Mouse (Mus musculus) forelimb bud, embryonic 11.5 days (tissue): Measurements from ENCODE around the gene Hccs.
A peak's percentile ranks its signal among the peaks of the same experiment; 100 is the strongest.
"Not testable (repeated sequence)": the region's sequence is repeated elsewhere in the genome, so short reads cannot be mapped to it uniquely, and the experiment has no call there.

Source experiments
- DNase-seq: peaks from one replicate; pipeline ENCODE4 v3.0.0-alpha.2; 2012; ENCODE audit warnings: low read depth, low spot score

Gene Hccs

DNA sequence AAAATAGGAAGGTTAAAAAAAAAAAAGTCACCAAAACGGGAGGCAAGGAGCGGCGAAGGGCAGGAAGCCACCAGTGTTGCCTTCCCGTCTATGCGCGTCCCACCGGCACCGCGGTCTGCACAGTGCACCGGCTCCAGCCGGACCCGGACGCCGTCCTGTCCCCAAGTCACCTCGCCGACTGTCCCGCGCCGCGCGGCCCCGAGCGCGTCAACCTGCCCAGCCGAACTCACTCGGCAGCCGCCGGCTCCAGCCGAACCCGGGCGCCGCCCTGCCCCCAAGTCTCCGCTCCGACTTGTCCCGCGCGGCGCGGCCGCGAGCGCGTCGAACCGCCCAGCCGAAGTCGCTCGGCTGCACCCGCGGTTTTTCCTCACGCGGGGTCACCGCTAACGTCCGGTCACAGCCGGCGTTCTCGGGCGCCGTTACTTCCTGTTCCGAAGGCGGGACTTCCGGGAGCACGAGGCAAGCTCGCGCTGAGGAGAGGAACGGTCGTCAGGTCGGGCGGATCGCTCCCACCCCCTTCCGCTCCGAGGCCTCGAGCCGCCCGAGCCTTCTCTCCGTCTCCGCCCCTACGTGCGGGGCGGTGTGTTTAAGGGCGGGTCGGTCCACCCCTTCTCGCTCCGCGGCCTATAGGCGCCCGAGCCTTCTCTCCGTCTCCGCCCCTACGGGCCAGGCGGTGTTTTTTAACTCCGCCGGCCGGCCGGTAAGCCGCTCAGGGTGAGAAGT, at the start of gene Hccs:
Hccs (minus strand) TSS at position 428 of the 723 bp plus-strand sequence.
- peak; percentile 86 for DNase-seq

- peak; percentile 2 for DNase-seq
Measured at GRCm38 (mm10) chrX:169357146-169357772, 37.1 kb upstream of the Hccs start.

- no peak for DNase-seq
Measured at GRCm38 (mm10) chrX:169338213-169338612, 18.0 kb upstream of the Hccs start.

DNA sequence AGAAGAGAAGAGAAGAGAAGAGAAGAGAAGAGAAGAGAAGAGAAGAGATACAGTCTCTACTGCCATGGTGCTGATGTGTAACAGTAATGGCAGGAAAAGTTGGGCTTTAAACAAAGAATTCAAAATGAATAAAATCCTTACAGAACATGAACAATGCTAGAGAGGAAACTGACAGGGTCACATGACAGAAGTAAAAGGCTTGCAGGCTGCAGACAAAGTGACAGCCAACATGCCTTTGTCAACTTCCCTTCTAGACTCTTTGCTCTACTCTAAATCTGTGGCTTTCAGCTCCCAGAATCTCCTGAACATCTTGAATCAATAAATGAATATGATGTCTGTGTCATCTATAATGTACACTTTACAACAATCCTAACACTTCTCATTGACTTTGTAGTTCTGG, 17.4 kb upstream of the Hccs start:
- DNase-seq = no peak

DNA sequence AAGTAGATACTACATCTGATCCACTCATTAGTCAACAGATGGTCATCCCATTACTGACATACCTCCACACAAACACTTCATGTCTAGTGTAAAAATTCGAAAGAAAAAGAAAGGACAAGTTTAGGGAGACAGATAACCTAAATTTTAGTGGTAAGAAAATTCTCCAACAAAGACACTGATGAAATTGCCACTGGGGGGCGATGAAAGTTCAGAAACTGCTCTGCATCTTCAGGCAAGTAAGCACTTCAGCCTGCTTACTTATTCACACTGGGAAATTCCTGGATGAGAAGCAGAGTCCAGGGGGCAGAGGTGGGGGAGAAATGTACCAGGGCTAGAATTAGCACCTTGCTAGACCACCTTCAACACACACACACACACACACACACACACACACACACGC, 12.1 kb upstream of the Hccs start:
- peak; percentile 23 for DNase-seq

- DNase-seq = no peak
Measured at GRCm38 (mm10) chrX:169325929-169326595, 5.9 kb upstream of the Hccs start.

DNA sequence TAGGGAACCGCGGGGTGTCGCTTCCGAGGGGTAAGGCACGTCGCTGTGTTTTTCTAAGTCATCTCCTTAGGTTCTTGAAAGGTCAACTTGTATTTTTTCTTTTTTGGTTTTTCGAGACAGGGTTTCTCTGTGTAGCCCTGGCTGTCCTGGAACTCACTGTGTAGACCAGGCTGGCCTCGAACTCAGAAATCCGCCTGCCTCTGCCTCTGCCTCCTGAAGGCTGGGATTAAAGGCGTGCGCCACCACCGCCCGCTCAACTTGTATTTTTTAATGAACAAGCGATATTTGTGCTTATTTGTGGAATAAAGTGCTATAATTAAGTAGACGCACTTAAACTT, 465 bp upstream of the Hccs start:
- not testable (repeated sequence) for DNase-seq

DNA sequence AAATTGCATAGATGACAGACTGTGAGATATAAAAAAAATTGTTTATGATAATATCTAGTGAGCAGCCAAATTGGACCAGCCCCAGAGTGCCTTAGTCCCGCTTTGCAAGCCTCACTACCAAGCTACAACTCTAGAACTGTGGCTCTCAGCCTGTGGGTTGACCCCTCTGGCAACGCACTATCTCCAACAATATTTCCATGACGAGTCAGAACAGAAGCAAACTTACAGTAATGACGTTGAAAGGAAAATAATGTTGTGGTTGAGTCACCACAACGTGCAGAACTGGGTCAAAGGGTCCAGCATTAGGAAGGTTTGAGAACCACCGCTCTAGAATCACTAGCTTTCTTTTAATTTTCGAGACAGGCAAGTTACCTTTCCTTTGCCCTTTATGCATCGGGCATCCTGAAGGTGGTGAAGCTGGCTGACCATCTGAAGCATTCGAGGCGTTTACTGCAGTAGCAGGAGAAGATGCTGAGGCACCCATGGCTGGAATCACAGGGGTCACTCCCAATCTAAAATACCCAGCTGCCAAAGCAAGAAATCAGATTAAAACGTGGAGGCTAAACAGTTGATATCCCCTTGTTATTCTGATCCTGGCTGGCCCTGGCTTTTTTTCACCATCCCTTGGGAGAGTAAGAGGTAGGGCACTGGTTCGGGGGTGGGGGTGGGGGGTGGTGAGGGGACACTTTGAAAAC, 959 bp downstream of the Hccs start:
- DNase-seq = no peak

- no peak for DNase-seq
Measured at GRCm38 (mm10) chrX:169308559-169308958, 11.6 kb downstream of the Hccs start.

- peak; percentile 53 for DNase-seq
Measured at GRCm38 (mm10) chrX:169303945-169304344, 16.2 kb downstream of the Hccs start.

DNA sequence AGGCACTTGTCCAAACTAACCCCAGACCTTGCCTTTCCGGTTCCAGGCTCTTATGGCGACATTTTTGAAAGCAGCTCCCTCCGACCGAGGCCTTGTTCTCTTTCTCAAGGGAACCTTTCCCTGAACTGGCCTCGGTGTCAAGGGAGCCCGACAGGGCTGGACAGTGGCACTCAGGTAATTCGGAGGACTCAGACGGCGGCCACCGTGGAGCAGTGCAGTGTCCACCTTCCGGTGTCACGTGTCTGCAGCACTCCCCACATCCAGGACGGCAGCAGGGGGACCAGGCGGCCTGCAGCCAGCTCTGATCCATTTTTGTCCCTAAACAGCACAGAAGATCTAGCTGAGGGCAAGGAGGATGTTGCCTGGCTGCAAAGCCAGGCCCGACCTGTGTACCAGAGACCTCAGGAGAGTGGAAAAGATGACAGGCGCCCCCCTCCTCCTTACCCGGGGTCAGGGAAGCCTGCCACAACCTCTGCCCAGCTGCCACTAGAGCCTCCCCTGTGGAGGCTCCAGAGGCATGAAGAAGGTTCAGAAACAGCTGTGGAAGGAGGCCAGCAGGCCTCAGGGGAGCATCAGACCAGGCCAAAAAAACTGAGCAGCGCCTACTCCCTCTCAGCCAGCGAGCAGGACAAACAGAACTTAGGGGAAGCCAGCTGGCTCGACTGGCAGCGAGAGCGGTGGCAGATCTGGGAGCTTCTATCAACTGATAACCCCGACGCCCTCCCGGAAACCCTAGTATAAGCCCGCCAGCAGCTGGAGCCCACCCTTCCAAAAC, 17.7 kb downstream of the Hccs start:
- no peak for DNase-seq

- peak; percentile 23 for DNase-seq
Measured at GRCm38 (mm10) chrX:169299579-169299978, 20.6 kb downstream of the Hccs start.

GRCm38 (mm10) chrX:169263433-169264172, 56.6 kb downstream of the Hccs start:
- DNase-seq = no peak

DNA sequence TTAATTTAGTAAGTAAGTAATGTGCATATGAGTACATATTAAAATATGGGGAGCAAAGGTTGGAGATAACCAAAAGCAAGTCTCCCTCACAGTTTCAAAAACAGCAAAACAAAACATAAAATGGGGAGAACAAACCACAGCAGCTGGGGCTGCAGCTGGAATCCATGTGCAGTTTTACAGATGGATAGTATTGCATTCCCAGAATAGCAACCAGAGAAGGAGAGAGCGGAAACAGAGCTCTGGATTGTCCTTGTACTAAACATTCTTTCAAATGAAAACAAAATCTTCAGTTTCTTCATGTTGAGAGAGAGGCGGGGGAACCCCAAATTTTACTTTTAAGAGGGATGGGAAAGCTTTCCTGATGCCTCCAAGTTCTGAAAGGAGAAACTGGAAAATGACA, 58.0 kb downstream of the Hccs start:
- DNase-seq = peak; percentile 8

- no peak for DNase-seq
Measured at GRCm38 (mm10) chrX:169261034-169261433, 59.1 kb downstream of the Hccs start.

GRCm38 (mm10) chrX:169256741-169257140, 63.4 kb downstream of the Hccs start:
- DNase-seq = no peak

GRCm38 (mm10) chrX:169255915-169256314, 64.3 kb downstream of the Hccs start:
- no peak for DNase-seq

- no peak for DNase-seq
Measured at GRCm38 (mm10) chrX:169222357-169223062, 97.7 kb downstream of the Hccs start.

- no peak for DNase-seq
Measured at GRCm38 (mm10) chrX:169220064-169220463, 100.1 kb downstream of the Hccs start.

DNA sequence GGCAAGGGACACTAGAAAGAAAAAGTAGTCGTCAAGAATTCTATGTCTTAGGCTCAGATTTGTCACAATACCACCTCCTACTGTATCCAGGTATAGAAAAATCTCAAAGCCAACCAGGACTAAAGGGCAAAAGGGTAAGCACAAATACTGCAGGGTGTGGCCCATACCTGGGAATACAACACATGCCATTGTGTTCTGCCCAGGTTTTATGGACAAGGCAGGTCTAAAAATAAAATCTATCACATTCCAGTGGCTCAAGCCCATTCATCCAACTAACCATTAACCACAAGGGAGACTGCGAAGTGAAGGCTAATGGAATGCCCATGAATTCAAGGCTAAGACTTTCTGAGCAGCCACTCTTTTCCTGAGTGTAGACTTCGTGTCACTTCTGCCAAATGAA, 110.2 kb downstream of the Hccs start:
- no peak for DNase-seq
